Mouse (Mus musculus): ENCODE measurements around the gene Gm14440.
"Not testable (repeated sequence)": the region's sequence is repeated elsewhere in the genome, so short reads cannot be mapped to it uniquely, and the experiment has no call there.

Gene Gm14440

GRCm38 (mm10) chr2:175274825-175275224 is at the start of gene Gm14440:
TSS of gene Gm14440 (plus strand) at chr2:175275125.
- DNase-seq (ENCODE audit: low spot score): not testable (repeated sequence)
